Mouse (Mus musculus) ES-Bruce4 (cell line): Measurements from ENCODE around the gene Rps6kb2.

Experiments used
- CTCF ChIP-seq: IDR thresholded peaks from one replicate; pipeline ENCODE4 v1.8.1; 2011; ENCODE audit warnings: low read depth, low read length
- EP300 ChIP-seq: IDR thresholded peaks from 2 replicates; pipeline ENCODE4 v1.6.1; 2011; ENCODE audit warnings: low read depth, low read length; ENCODE audit not compliant: insufficient read depth
- POLR2A ChIP-seq: IDR thresholded peaks from one replicate; pipeline ENCODE4 v1.8.1; 2011; ENCODE audit warnings: low read length; ENCODE audit not compliant: insufficient read depth

DNA sequence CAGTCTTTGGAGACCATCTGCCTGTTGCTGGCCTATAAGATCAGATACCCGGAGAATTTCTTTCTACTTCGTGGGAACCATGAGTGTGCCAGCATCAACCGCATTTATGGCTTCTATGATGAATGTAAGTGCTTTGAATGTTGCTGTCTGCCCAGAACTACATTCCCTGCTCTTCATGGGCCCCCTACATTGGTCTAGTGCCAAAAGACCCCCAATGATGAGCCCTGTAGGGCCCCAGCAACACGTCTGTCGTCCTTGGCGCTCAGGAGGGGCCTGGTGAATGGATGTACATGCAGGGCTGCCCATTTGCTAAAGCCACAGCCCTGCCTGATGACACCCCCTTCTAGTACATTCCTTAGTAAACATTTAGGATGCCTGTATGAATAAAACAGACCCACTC lies 30.0 kb upstream of the Rps6kb2 start:
- TF ChIP-seq CTCF (no peak), EP300 (no peak), POLR2A (no peak)
